Mouse (Mus musculus): ENCODE measurements around the gene Bnip2. TPM values are rescaled to one million over a fixed set of nuclear protein-coding genes. Genes with fewer than 3 reads are reported as not detected.

The Bnip2 gene
- polyA plus RNA-seq, 1 experiment from 2014 or later, result 129 TPM

GRCm38 (mm10) chr9:70048751-70049415 lies 59.6 kb downstream of the Bnip2 start:
- H3K4me2 ChIP-seq (ENCODE audit: low read depth, low read length), result no peak overlapping the region
- H3K36me3 ChIP-seq (ENCODE audit: control insufficient read depth, insufficient read depth), result no peaks in the 10 kb centered on the region
- no peaks in the 10 kb centered on the region for H3K27me3 ChIP-seq (ENCODE audit: control insufficient read depth, insufficient read depth, low read length)
- ATAC-seq (replicated peaks; ENCODE audit: extremely low read depth, insufficient read depth, low FRiP score), result no peak
- no peaks in the 10 kb centered on the region for H3K9me3 ChIP-seq (replicated peaks; ENCODE audit: control insufficient read depth, low read length)
- H3K9ac ChIP-seq (ENCODE audit: low read length), result no peak overlapping the region
- 0 out of 2 replicates have a peak overlapping the region, but pooled peaks have one; percentile 9 for H3K27ac ChIP-seq (ENCODE audit: low read length)
- 46% methylated on average over 6 of the region's 6 CpGs for WGBS
- H3K4me3 ChIP-seq (ENCODE audit: low read length), result no peak overlapping the region
- no peaks in the 10 kb centered on the region; the same call in 1 of the 2 replicates for H3K4me1 ChIP-seq (ENCODE audit: control insufficient read depth, insufficient read depth, low read length)

- WGBS, result 29% methylated on average over 3 of the region's 3 CpGs
- no peak for ATAC-seq (replicated peaks; ENCODE audit: extremely low read depth, insufficient read depth, low FRiP score)
- Histone ChIP-seq H3K9ac (ENCODE audit: low read length) (no peak overlapping the region), H3K9me3 (replicated peaks; ENCODE audit: control insufficient read depth, low read length) (no peaks in the 10 kb centered on the region), H3K27me3 (ENCODE audit: control insufficient read depth, insufficient read depth, low read length) (no peaks in the 10 kb centered on the region), H3K4me2 (ENCODE audit: low read depth, low read length) (no peak overlapping the region), H3K4me1 (ENCODE audit: control insufficient read depth, insufficient read depth, low read length) (no peaks in the 10 kb centered on the region; the same call in 1 of the 2 replicates), H3K27ac (ENCODE audit: low read length) (0 out of 2 replicates have a peak overlapping the region, but pooled peaks have one; percentile 9), H3K4me3 (ENCODE audit: low read length) (no peak overlapping the region), H3K36me3 (ENCODE audit: control insufficient read depth, insufficient read depth) (no peaks in the 10 kb centered on the region)
These were observed 60.1 kb downstream of the Bnip2 start for GRCm38 (mm10) chr9:70049416-70049783.

- Histone ChIP-seq H3K9ac (ENCODE audit: low read length) (no peak overlapping the region), H3K36me3 (ENCODE audit: control insufficient read depth, insufficient read depth) (no peaks in the 10 kb centered on the region), H3K4me2 (ENCODE audit: low read depth, low read length) (no peak overlapping the region), H3K27ac (ENCODE audit: low read length) (no peak overlapping the region), H3K4me1 (ENCODE audit: control insufficient read depth, insufficient read depth, low read length) (no peaks in the 10 kb centered on the region; the same call in 1 of the 2 replicates), H3K9me3 (replicated peaks; ENCODE audit: control insufficient read depth, low read length) (no peaks in the 10 kb centered on the region), H3K4me3 (ENCODE audit: low read length) (no peak overlapping the region), H3K27me3 (ENCODE audit: control insufficient read depth, insufficient read depth, low read length) (no peaks in the 10 kb centered on the region)
- no peak for ATAC-seq (replicated peaks; ENCODE audit: extremely low read depth, insufficient read depth, low FRiP score)
- 34% methylated on average over 8 of the region's 8 CpGs for WGBS
These were observed 60.6 kb downstream of the Bnip2 start for GRCm38 (mm10) chr9:70049839-70050238.

GRCm38 (mm10) chr9:70052730-70053129 lies 63.5 kb downstream of the Bnip2 start:
- Histone ChIP-seq H3K27me3 (ENCODE audit: control insufficient read depth, insufficient read depth, low read length) (no peaks in the 10 kb centered on the region), H3K4me2 (ENCODE audit: low read depth, low read length) (no peak overlapping the region), H3K9ac (ENCODE audit: low read length) (no peak overlapping the region), H3K4me1 (ENCODE audit: control insufficient read depth, insufficient read depth, low read length) (no peaks in the 10 kb centered on the region; the same call in 1 of the 2 replicates), H3K27ac (ENCODE audit: low read length) (no peak overlapping the region), H3K9me3 (replicated peaks; ENCODE audit: control insufficient read depth, low read length) (no peaks in the 10 kb centered on the region), H3K4me3 (ENCODE audit: low read length) (no peak overlapping the region), H3K36me3 (ENCODE audit: control insufficient read depth, insufficient read depth) (no peaks in the 10 kb centered on the region)
- ATAC-seq (replicated peaks; ENCODE audit: extremely low read depth, insufficient read depth, low FRiP score), result no peak
- WGBS, result 66% methylated on average over 3 of the region's 3 CpGs

- WGBS, result 41% methylated on average over 3 of the region's 3 CpGs
- no peaks in the 10 kb centered on the region for H3K36me3 ChIP-seq (ENCODE audit: control insufficient read depth, insufficient read depth)
These were observed 64.1 kb downstream of the Bnip2 start for GRCm38 (mm10) chr9:70053411-70053810.

More at GRCm38 (mm10) chr9:70053411-70053810, 64.1 kb downstream of the Bnip2 start:
- H3K4me1 ChIP-seq (ENCODE audit: control insufficient read depth, insufficient read depth, low read length), result no peaks in the 10 kb centered on the region; the same call in 1 of the 2 replicates
- H3K9ac ChIP-seq (ENCODE audit: low read length), result no peak overlapping the region
- H3K4me3 ChIP-seq (ENCODE audit: low read length), result no peak overlapping the region
- no peaks in the 10 kb centered on the region for H3K27me3 ChIP-seq (ENCODE audit: control insufficient read depth, insufficient read depth, low read length)
- no peak for ATAC-seq (replicated peaks; ENCODE audit: extremely low read depth, insufficient read depth, low FRiP score)
- no peaks in the 10 kb centered on the region for H3K9me3 ChIP-seq (replicated peaks; ENCODE audit: control insufficient read depth, low read length)
- H3K4me2 ChIP-seq (ENCODE audit: low read depth, low read length), result no peak overlapping the region
- no peak overlapping the region for H3K27ac ChIP-seq (ENCODE audit: low read length)

Other genes starting within 250 kb of the Bnip2 start
- gene Foxb1, start 228.5 kb upstream of the Bnip2 start, polyA plus RNA-seq (2015; fragmentation: Nextera tagmentation; extraction: Ambion mirVana), result not detected in 2 replicates
- gene Gtf2a2, start 23.1 kb downstream of the Bnip2 start, polyA plus RNA-seq (2015; fragmentation: Nextera tagmentation; extraction: Ambion mirVana), result 168 and 183 TPM in 2 replicates
- gene Gcnt3, start 48.6 kb downstream of the Bnip2 start, polyA plus RNA-seq (2015; fragmentation: Nextera tagmentation; extraction: Ambion mirVana), result 0.11 TPM in 1 of 2 replicates, not detected in the other
- 41.4 and 43.9 TPM in 2 replicates for gene Fam81a, start 153.1 kb downstream of the Bnip2 start, polyA plus RNA-seq (2015; fragmentation: Nextera tagmentation; extraction: Ambion mirVana)
- 12.2 and 15.6 TPM in 2 replicates for gene Myo1e, start 217.9 kb downstream of the Bnip2 start, polyA plus RNA-seq (2015; fragmentation: Nextera tagmentation; extraction: Ambion mirVana)